Mouse (Mus musculus) C2C12 (cell line): Measurements from ENCODE around the gene C730034F03Rik.

ENCODE experiments used
- CTCF ChIP-seq: IDR thresholded peaks from one replicate; pipeline ENCODE4 v1.5.1; 2011; ENCODE audit not compliant: control insufficient read depth, insufficient read depth, insufficient read length
- FOSL1 ChIP-seq: IDR thresholded peaks from one replicate; pipeline ENCODE4 v1.8.0; 2011; ENCODE audit warnings: mild to moderate bottlenecking, low read length; ENCODE audit not compliant: poor library complexity, insufficient read depth, severe bottlenecking
- USF1 ChIP-seq: IDR thresholded peaks from one replicate; pipeline ENCODE4 v1.6.1; 2011; ENCODE audit warnings: low read depth, mild to moderate bottlenecking, control low read depth, moderate library complexity

GRCm38 (mm10) chr15:89473921-89474320 is 44.5 kb downstream of the C730034F03Rik start:
- TF ChIP-seq CTCF = no peak
- no peak for TF ChIP-seq USF1
- no peak for TF ChIP-seq FOSL1
